Mouse (Mus musculus) liver, adult 2 months (tissue): ENCODE measurements around the gene Gnpat. TPM values are rescaled to one million over a fixed set of nuclear protein-coding genes. Genes with fewer than 3 reads are reported as not detected.
A peak's percentile ranks its signal among the peaks of the same experiment; 100 is the strongest.

ENCODE experiments used
- DNase-seq: peaks from one replicate; pipeline ENCODE4 v3.0.0-alpha.2; 2011; ENCODE audit warnings: low read depth, low spot score; ENCODE audit errors: extremely low read depth
- H3K27ac ChIP-seq: fragments of 200-500 bp; replicated peaks from 2 replicates; pipeline ENCODE4 v1.5.1; 2012; ENCODE audit warnings: low read depth, mild to moderate bottlenecking, control low read depth, inconsistent platforms, low read length; ENCODE audit not compliant: insufficient read depth
- H3K27me3 ChIP-seq: fragments of 200-500 bp; 2 replicates; pipeline ENCODE4 v1.6.1; 2012; ENCODE audit warnings: mild to moderate bottlenecking, moderate library complexity, low read length, inconsistent platforms; ENCODE audit not compliant: control insufficient read depth, insufficient read depth
- H3K36me3 ChIP-seq: fragments of 200-500 bp; 2 replicates; pipeline ENCODE4 v1.6.1; 2012; ENCODE audit warnings: low read length, inconsistent platforms; ENCODE audit not compliant: control insufficient read depth, insufficient read depth
- H3K4me1 ChIP-seq: fragments of 200-500 bp; 2 replicates; pipeline ENCODE4 v1.6.1; 2011; ENCODE audit warnings: low read length; ENCODE audit not compliant: control insufficient read depth, insufficient read depth
- H3K4me3 ChIP-seq: fragments of 200-500 bp; 2 replicates; pipeline ENCODE4 v1.5.1; 2011; ENCODE audit warnings: low read depth, mild to moderate bottlenecking, control low read depth, low read length, moderate library complexity; ENCODE audit not compliant: insufficient read depth
- H3K79me2 ChIP-seq: fragments of 200-500 bp; 2 replicates; pipeline ENCODE4 v1.6.1; 2012; ENCODE audit warnings: inconsistent platforms, mild to moderate bottlenecking, low read length, moderate library complexity; ENCODE audit not compliant: control insufficient read depth, insufficient read depth
- H3K9ac ChIP-seq: fragments of 200-500 bp; 2 replicates; pipeline ENCODE4 v1.6.1; 2012; ENCODE audit warnings: low read depth, mild to moderate bottlenecking, control low read depth, inconsistent platforms, low read length
- CTCF ChIP-seq: fragments of 200-500 bp; IDR thresholded peaks from 2 replicates; pipeline ENCODE4 v1.5.1; 2011; ENCODE audit warnings: low read depth, low read length, control low read depth
- POLR2A ChIP-seq: fragments of 200-500 bp; IDR thresholded peaks from 2 replicates; pipeline ENCODE4 v1.6.1; 2011; ENCODE audit warnings: low read length, control low read depth; ENCODE audit not compliant: insufficient read depth; ENCODE audit errors: extremely low read depth
- WGBS: fragments of 180-500 bp; shearing (Covaris S2); methylation state at CpG from one replicate; pipeline ENCODE4 v1.1.7; 2018; 5-methylcytosine and 5-hydroxymethylcytosine counted together
- polyA plus RNA-seq: library from polyadenylated mRNA; depleted of rRNA; stranded (reverse); fragments of >200 nt; gene quantifications from 2 replicates; pipeline ENCODE4 v1.2.3, GENCODE M21; 2012; rRNA removed
- total RNA-seq: library from RNA; depleted of rRNA; stranded (reverse); fragments of >200 nt; gene quantifications from 2 replicates; pipeline ENCODE4 v1.2.3, GENCODE M21; 2014; rRNA removed

The Gnpat gene
- 25.0 and 30.1 TPM in 2 replicates for total RNA-seq
- 27.5 and 28.7 TPM in 2 replicates for polyA plus RNA-seq

DNA sequence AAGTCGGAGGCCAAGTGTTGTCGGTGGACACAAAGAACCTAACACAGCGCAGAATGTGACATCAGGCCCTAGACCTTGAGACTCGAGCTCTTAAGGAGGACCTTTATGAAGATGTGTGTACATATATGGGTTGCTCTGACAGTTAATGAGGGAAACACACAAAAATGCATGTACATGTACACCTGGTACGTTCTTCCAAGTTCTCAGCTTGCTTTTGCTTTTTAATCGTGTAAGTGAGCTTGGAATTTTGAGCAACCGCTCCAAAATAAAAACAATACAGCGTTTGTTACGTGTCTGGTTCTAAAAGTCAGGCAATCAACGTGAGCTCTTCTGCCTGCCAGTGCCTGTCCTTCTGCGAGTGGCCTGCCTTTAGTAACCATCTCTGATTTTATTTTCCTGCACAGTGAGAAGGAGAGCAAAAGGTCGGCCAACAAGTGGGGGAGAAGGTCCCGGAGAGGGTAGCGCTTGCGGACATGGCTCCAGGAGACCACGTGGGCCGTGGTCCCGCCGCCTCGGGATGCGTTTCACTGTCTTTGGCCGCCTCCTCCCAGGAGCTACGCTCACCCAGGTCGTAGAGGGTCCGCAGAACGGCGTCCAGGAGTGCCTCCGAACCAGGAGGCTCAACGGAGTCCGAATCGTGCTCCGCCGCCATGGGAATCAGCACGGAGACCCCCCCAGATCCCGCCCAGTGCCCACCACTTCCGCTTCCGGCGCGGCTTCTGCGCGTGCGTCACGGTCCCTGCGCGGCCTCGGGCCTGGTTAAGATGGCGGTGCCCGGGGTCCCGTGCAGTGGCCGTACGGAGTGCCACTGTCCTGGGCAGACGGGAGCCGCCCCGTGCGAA is at the start of gene Gnpat, which contains the start of gene 2810004N23Rik:
Gene Gnpat, plus strand, starts transcription at position 713 of the 842 bp plus-strand sequence.
Gene 2810004N23Rik, minus strand, starts transcription at position 800 of the 842 bp plus-strand sequence.
- TF ChIP-seq CTCF, result no peak
- TF ChIP-seq POLR2A, result peak; percentile 88
- Histone ChIP-seq H3K27me3 (no peaks in the 10 kb centered on the region), H3K4me3 (peak within 1 kb of the TSS; percentile 94), H3K4me1 (peaks cover 6% of the 10 kb centered on the region), H3K36me3 (peaks cover 21% of the 10 kb centered on the region), H3K9ac (peak within 1 kb of the TSS; percentile 96), H3K27ac (peak within 1 kb of the TSS; percentile 85), H3K79me2 (peaks cover 40% of the 10 kb centered on the region; the same call in 1 of the 2 replicates)
- DNase-seq, result peak; percentile 72
- WGBS, result under 1% methylated on average over 55 of the region's 55 CpGs

GRCm38 (mm10) chr8:124813326-124813725 is 49.5 kb upstream of the Gnpat start:
- no peaks in the 10 kb centered on the region for H3K27me3 ChIP-seq
- no peak overlapping the region for H3K4me3 ChIP-seq
- no peak overlapping the region for H3K9ac ChIP-seq
- TF ChIP-seq CTCF (no peak), POLR2A (no peak)
- no peaks in the 10 kb centered on the region for H3K79me2 ChIP-seq
- WGBS, result 87% methylated on average over 4 of the region's 4 CpGs
- DNase-seq, result no peak
- H3K36me3 ChIP-seq, result no peaks in the 10 kb centered on the region
- H3K27ac ChIP-seq, result no peak overlapping the region
- H3K4me1 ChIP-seq, result no peaks in the 10 kb centered on the region

DNA sequence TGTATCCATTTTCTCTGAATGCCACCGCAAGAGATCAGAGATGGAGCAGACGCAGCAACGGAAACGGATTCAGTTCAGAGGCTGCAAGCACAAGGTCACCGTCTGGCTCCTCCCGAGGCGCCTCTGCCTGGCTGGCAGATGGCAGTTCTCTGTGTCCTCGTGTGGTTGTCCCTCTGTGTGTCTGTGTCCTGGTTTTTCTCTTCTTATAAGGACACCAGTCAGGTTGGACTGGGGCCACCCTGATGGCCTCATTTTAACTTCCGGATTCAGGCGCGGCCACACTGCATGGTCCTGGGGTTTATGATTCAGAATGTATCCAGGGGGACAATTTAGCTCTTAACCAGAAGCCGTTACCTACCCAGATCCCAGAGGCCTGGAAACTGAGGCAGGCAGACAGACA is 47.0 kb upstream of the Gnpat start:
- Histone ChIP-seq H3K4me3 (no peak overlapping the region), H3K36me3 (no peaks in the 10 kb centered on the region), H3K4me1 (peaks cover 5% of the 10 kb centered on the region), H3K27ac (no peak overlapping the region), H3K9ac (no peak overlapping the region), H3K27me3 (no peaks in the 10 kb centered on the region), H3K79me2 (no peaks in the 10 kb centered on the region)
- WGBS, result 93% methylated on average over 12 of the region's 12 CpGs
- no peak for TF ChIP-seq POLR2A
- no peak for TF ChIP-seq CTCF
- no peak for DNase-seq

- no peaks in the 10 kb centered on the region for H3K79me2 ChIP-seq
- DNase-seq, result no peak
- H3K4me1 ChIP-seq, result peaks cover 5% of the 10 kb centered on the region
- no peaks in the 10 kb centered on the region for H3K27me3 ChIP-seq
- no peak for TF ChIP-seq CTCF
- TF ChIP-seq POLR2A, result no peak
- no peaks in the 10 kb centered on the region for H3K36me3 ChIP-seq
- WGBS, result 95% methylated on average over 11 of the region's 11 CpGs
- no peak overlapping the region for H3K4me3 ChIP-seq
- H3K27ac ChIP-seq, result no peak overlapping the region
- no peak overlapping the region for H3K9ac ChIP-seq
Observed at GRCm38 (mm10) chr8:124816866-124817265, 46.0 kb upstream of the Gnpat start.

GRCm38 (mm10) chr8:124817361-124817760 is 45.5 kb upstream of the Gnpat start:
- WGBS, result 83% methylated on average over 3 of the region's 3 CpGs
- Histone ChIP-seq H3K79me2 (no peaks in the 10 kb centered on the region), H3K4me1 (peaks cover 5% of the 10 kb centered on the region), H3K36me3 (no peaks in the 10 kb centered on the region), H3K9ac (no peak overlapping the region), H3K4me3 (no peak overlapping the region), H3K27me3 (no peaks in the 10 kb centered on the region), H3K27ac (no peak overlapping the region)
- peak; percentile 26 for DNase-seq
- TF ChIP-seq POLR2A (no peak), CTCF (no peak)

GRCm38 (mm10) chr8:124819612-124820115 is 43.2 kb upstream of the Gnpat start:
- 32% methylated on average over 6 of the region's 6 CpGs for WGBS
- H3K27ac ChIP-seq, result no peak overlapping the region
- H3K27me3 ChIP-seq, result no peaks in the 10 kb centered on the region
- H3K79me2 ChIP-seq, result no peaks in the 10 kb centered on the region
- no peaks in the 10 kb centered on the region for H3K36me3 ChIP-seq
- H3K4me1 ChIP-seq, result peaks cover 5% of the 10 kb centered on the region
- no peak overlapping the region for H3K4me3 ChIP-seq
- no peak overlapping the region for H3K9ac ChIP-seq
- no peak for DNase-seq
- no peak for TF ChIP-seq CTCF
- no peak for TF ChIP-seq POLR2A
